Mouse (Mus musculus): ENCODE data around the gene Ago1. TPM values are rescaled to one million over a fixed set of nuclear protein-coding genes. Genes with fewer than 3 reads are reported as not detected.

Gene Ago1
- 1.4 and 1.7 TPM in 2 replicates for polyA plus RNA-seq (2016; fragmentation: Nextera tagmentation; extraction: Ambion mirVana)

GRCm38 (mm10) chr4:126468285-126468901, at the start of gene Ago1:
Gene Ago1, minus strand, starts transcription at chr4:126468583.
- Histone ChIP-seq H3K9me3 (replicated peaks) (no peaks in the 10 kb centered on the region), H3K4me1 (peaks cover 54% of the 10 kb centered on the region), H3K27ac (peak within 1 kb of the TSS; percentile 84), H3K4me2 (peak within 1 kb of the TSS; percentile 95), H3K9ac (peak within 1 kb of the TSS; percentile 87), H3K4me3 (peak within 1 kb of the TSS; percentile 83), H3K36me3 (no peaks in the 10 kb centered on the region), H3K27me3 (replicated peaks) (no peaks in the 10 kb centered on the region)
- ATAC-seq, result peak; percentile 87
- WGBS (ENCODE audit: insufficient replicate concordance), result under 1% methylated on average over 55 of the region's 55 CpGs

- no peak overlapping the region for H3K9ac ChIP-seq
- 71% methylated on average over 6 of the region's 6 CpGs for WGBS (ENCODE audit: insufficient replicate concordance)
- no peak for ATAC-seq
- no peaks in the 10 kb centered on the region for H3K36me3 ChIP-seq
- H3K27ac ChIP-seq, result no peak overlapping the region
- H3K4me2 ChIP-seq, result no peak overlapping the region
- no peak overlapping the region for H3K4me3 ChIP-seq
- no peaks in the 10 kb centered on the region for H3K27me3 ChIP-seq (replicated peaks)
- peaks cover 9% of the 10 kb centered on the region; the same call in 1 of the 2 replicates for H3K4me1 ChIP-seq
- no peaks in the 10 kb centered on the region for H3K9me3 ChIP-seq (replicated peaks)
Measured at GRCm38 (mm10) chr4:126512308-126513066, 44.1 kb upstream of the Ago1 start.

- no peak overlapping the region for H3K4me3 ChIP-seq
- no peak for ATAC-seq
- no peaks in the 10 kb centered on the region for H3K9me3 ChIP-seq (replicated peaks)
- no peak overlapping the region for H3K27ac ChIP-seq
- peaks cover 9% of the 10 kb centered on the region; the same call in 1 of the 2 replicates for H3K4me1 ChIP-seq
- H3K9ac ChIP-seq, result no peak overlapping the region
- 60% methylated on average over 5 of the region's 5 CpGs for WGBS (ENCODE audit: insufficient replicate concordance)
- no peaks in the 10 kb centered on the region for H3K36me3 ChIP-seq
- H3K27me3 ChIP-seq (replicated peaks), result no peaks in the 10 kb centered on the region
- H3K4me2 ChIP-seq, result no peak overlapping the region
Measured at GRCm38 (mm10) chr4:126511013-126511412, 42.6 kb upstream of the Ago1 start.

- Histone ChIP-seq H3K9ac (no peak overlapping the region), H3K4me2 (no peak overlapping the region), H3K4me3 (no peak overlapping the region), H3K27ac (no peak overlapping the region), H3K4me1 (peaks cover 9% of the 10 kb centered on the region; the same call in 1 of the 2 replicates), H3K36me3 (no peaks in the 10 kb centered on the region), H3K9me3 (replicated peaks) (no peaks in the 10 kb centered on the region), H3K27me3 (replicated peaks) (no peaks in the 10 kb centered on the region)
- WGBS (ENCODE audit: insufficient replicate concordance), result 87% methylated on average over 2 of the region's 2 CpGs
- ATAC-seq, result no peak
Measured at GRCm38 (mm10) chr4:126509072-126509471, 40.7 kb upstream of the Ago1 start.

- no peak overlapping the region for H3K9ac ChIP-seq
- ATAC-seq, result no peak
- H3K9me3 ChIP-seq (replicated peaks), result no peaks in the 10 kb centered on the region
- H3K4me1 ChIP-seq, result peaks cover 9% of the 10 kb centered on the region; the same call in 1 of the 2 replicates
- no peaks in the 10 kb centered on the region for H3K27me3 ChIP-seq (replicated peaks)
- no peak overlapping the region for H3K4me2 ChIP-seq
- no peak overlapping the region for H3K27ac ChIP-seq
- H3K36me3 ChIP-seq, result no peaks in the 10 kb centered on the region
- H3K4me3 ChIP-seq, result no peak overlapping the region
- 59% methylated on average over 14 of the region's 14 CpGs for WGBS (ENCODE audit: insufficient replicate concordance)
Measured at GRCm38 (mm10) chr4:126508110-126508899, 39.9 kb upstream of the Ago1 start.

- H3K9ac ChIP-seq, result no peak overlapping the region
- ATAC-seq, result peak; percentile 44; the same call in 1 of the 2 replicates
- no peaks in the 10 kb centered on the region for H3K9me3 ChIP-seq (replicated peaks)
- H3K4me2 ChIP-seq, result no peak overlapping the region
- no peaks in the 10 kb centered on the region for H3K4me1 ChIP-seq
- no peak overlapping the region for H3K4me3 ChIP-seq
- 53% methylated on average over 8 of the region's 8 CpGs for WGBS (ENCODE audit: insufficient replicate concordance)
- no peaks in the 10 kb centered on the region for H3K27me3 ChIP-seq (replicated peaks)
- no peaks in the 10 kb centered on the region for H3K36me3 ChIP-seq
- H3K27ac ChIP-seq, result no peak overlapping the region
Measured at GRCm38 (mm10) chr4:126502977-126503309, 34.6 kb upstream of the Ago1 start.

GRCm38 (mm10) chr4:126502141-126502976, 34.0 kb upstream of the Ago1 start:
- no peaks in the 10 kb centered on the region for H3K4me1 ChIP-seq
- H3K27ac ChIP-seq, result no peak overlapping the region
- no peak overlapping the region for H3K9ac ChIP-seq
- no peak overlapping the region for H3K4me2 ChIP-seq
- no peaks in the 10 kb centered on the region for H3K36me3 ChIP-seq
- no peak for ATAC-seq
- no peak overlapping the region for H3K4me3 ChIP-seq
- no peaks in the 10 kb centered on the region for H3K9me3 ChIP-seq (replicated peaks)
- WGBS (ENCODE audit: insufficient replicate concordance), result 54% methylated on average over 6 of the region's 6 CpGs
- H3K27me3 ChIP-seq (replicated peaks), result no peaks in the 10 kb centered on the region

- no peaks in the 10 kb centered on the region for H3K4me1 ChIP-seq
- H3K4me3 ChIP-seq, result no peak overlapping the region
- H3K36me3 ChIP-seq, result no peaks in the 10 kb centered on the region
- ATAC-seq, result no peak
- no peaks in the 10 kb centered on the region for H3K9me3 ChIP-seq (replicated peaks)
- no peak overlapping the region for H3K27ac ChIP-seq
- no peak overlapping the region for H3K9ac ChIP-seq
- H3K27me3 ChIP-seq (replicated peaks), result no peaks in the 10 kb centered on the region
- WGBS (ENCODE audit: insufficient replicate concordance), result 21% methylated on average over 1 of the region's 1 CpGs
- no peak overlapping the region for H3K4me2 ChIP-seq
Measured at GRCm38 (mm10) chr4:126498601-126499000, 30.2 kb upstream of the Ago1 start.

GRCm38 (mm10) chr4:126496963-126497362, 28.6 kb upstream of the Ago1 start:
- WGBS (ENCODE audit: insufficient replicate concordance), result 58% methylated on average over 2 of the region's 2 CpGs
- no peak for ATAC-seq
- H3K27me3 ChIP-seq (replicated peaks), result no peaks in the 10 kb centered on the region
- H3K4me3 ChIP-seq, result no peak overlapping the region
- H3K9me3 ChIP-seq (replicated peaks), result no peaks in the 10 kb centered on the region
- no peaks in the 10 kb centered on the region for H3K36me3 ChIP-seq
- no peak overlapping the region for H3K27ac ChIP-seq
- no peak overlapping the region for H3K4me2 ChIP-seq
- no peak overlapping the region for H3K9ac ChIP-seq
- no peaks in the 10 kb centered on the region for H3K4me1 ChIP-seq

GRCm38 (mm10) chr4:126495942-126496790, 27.8 kb upstream of the Ago1 start:
- WGBS (ENCODE audit: insufficient replicate concordance), result 58% methylated on average over 5 of the region's 5 CpGs
- no peak overlapping the region for H3K9ac ChIP-seq
- H3K4me2 ChIP-seq, result no peak overlapping the region
- no peaks in the 10 kb centered on the region for H3K4me1 ChIP-seq
- ATAC-seq, result no peak
- no peaks in the 10 kb centered on the region for H3K27me3 ChIP-seq (replicated peaks)
- no peak overlapping the region for H3K4me3 ChIP-seq
- H3K27ac ChIP-seq, result no peak overlapping the region
- H3K36me3 ChIP-seq, result no peaks in the 10 kb centered on the region
- no peaks in the 10 kb centered on the region for H3K9me3 ChIP-seq (replicated peaks)

GRCm38 (mm10) chr4:126495453-126495852, 27.1 kb upstream of the Ago1 start:
- no peaks in the 10 kb centered on the region for H3K4me1 ChIP-seq
- no peaks in the 10 kb centered on the region for H3K36me3 ChIP-seq
- WGBS (ENCODE audit: insufficient replicate concordance), result 50% methylated on average over 5 of the region's 5 CpGs
- no peaks in the 10 kb centered on the region for H3K9me3 ChIP-seq (replicated peaks)
- H3K9ac ChIP-seq, result no peak overlapping the region
- no peak overlapping the region for H3K27ac ChIP-seq
- ATAC-seq, result no peak
- H3K4me3 ChIP-seq, result no peak overlapping the region
- H3K4me2 ChIP-seq, result no peak overlapping the region
- no peaks in the 10 kb centered on the region for H3K27me3 ChIP-seq (replicated peaks)

Data from liver, embryonic 12.5 days (tissue).